Mouse (Mus musculus) hindbrain, embryonic 14.5 days (tissue): ENCODE measurements around the gene Dpp6. TPM values are rescaled to one million over a fixed set of nuclear protein-coding genes. Genes with fewer than 3 reads are reported as not detected.

ENCODE experiments used
- ATAC-seq: fragments of 200-750 bp; cut with Nextera tagmentation; 2 replicates; pipeline ENCODE4 v1.8.0; 2017; ENCODE audit warnings: moderate number of reproducible peaks, mild to moderate bottlenecking, moderate TSS enrichment, moderate library complexity; ENCODE audit not compliant: low FRiP score
- DNase-seq: peaks from one replicate; pipeline ENCODE4 v3.0.0-alpha.2; 2015; ENCODE audit warnings: low spot score
- H3K27ac ChIP-seq: fragments of 300-500 bp; sonication (generic); 2 replicates; pipeline ENCODE4 v1.5.1; 2014; ENCODE audit warnings: mild to moderate bottlenecking, moderate library complexity
- H3K27me3 ChIP-seq: fragments of 300-500 bp; sonication (generic); 2 replicates; pipeline ENCODE4 v1.6.1; 2014; ENCODE audit warnings: mild to moderate bottlenecking, low read length, mixed read lengths; ENCODE audit not compliant: control insufficient read depth, insufficient read depth
- H3K36me3 ChIP-seq: fragments of 300-500 bp; sonication (generic); replicated peaks from 2 replicates; pipeline ENCODE4 v1.6.1; 2014; ENCODE audit not compliant: control insufficient read depth, insufficient read depth
- H3K4me1 ChIP-seq: fragments of 300-500 bp; sonication (generic); replicated peaks from 2 replicates; pipeline ENCODE4 v1.6.1; 2014; ENCODE audit warnings: antibody characterized with exemption, low read length, mixed read lengths; ENCODE audit not compliant: control insufficient read depth, insufficient read depth
- H3K4me2 ChIP-seq: fragments of 300-500 bp; sonication (generic); replicated peaks from 2 replicates; pipeline ENCODE4 v1.6.1; 2014; ENCODE audit warnings: mild to moderate bottlenecking, moderate library complexity
- H3K4me3 ChIP-seq: fragments of 300-500 bp; sonication (generic); replicated peaks from 2 replicates; pipeline ENCODE4 v1.5.1; 2014; ENCODE audit warnings: mild to moderate bottlenecking, low read length
- H3K9ac ChIP-seq: fragments of 300-500 bp; sonication (generic); 2 replicates; pipeline ENCODE4 v1.6.1; 2014
- H3K9me3 ChIP-seq: fragments of 300-500 bp; sonication (generic); 2 replicates; pipeline ENCODE4 v1.6.1; 2016; ENCODE audit warnings: low read length; ENCODE audit not compliant: control insufficient read depth
- WGBS: fragments of 180-500 bp; shearing (Covaris S2); extraction: QIAGEN DNeasy Blood & Tissue Kit; methylation state at CpG from one replicate; pipeline ENCODE4 v1.1.7; 2014; 5-methylcytosine and 5-hydroxymethylcytosine counted together
- polyA plus RNA-seq: library from polyadenylated mRNA; unstranded; fragments of >200 nt; fragmentation: Nextera tagmentation; extraction: Ambion mirVana; gene quantifications from 2 replicates; pipeline ENCODE4 v1.2.1, GENCODE M21; 2014

Gene Dpp6
- polyA plus RNA-seq, 1 experiment from 2014 or later, result 86.7 TPM

DNA sequence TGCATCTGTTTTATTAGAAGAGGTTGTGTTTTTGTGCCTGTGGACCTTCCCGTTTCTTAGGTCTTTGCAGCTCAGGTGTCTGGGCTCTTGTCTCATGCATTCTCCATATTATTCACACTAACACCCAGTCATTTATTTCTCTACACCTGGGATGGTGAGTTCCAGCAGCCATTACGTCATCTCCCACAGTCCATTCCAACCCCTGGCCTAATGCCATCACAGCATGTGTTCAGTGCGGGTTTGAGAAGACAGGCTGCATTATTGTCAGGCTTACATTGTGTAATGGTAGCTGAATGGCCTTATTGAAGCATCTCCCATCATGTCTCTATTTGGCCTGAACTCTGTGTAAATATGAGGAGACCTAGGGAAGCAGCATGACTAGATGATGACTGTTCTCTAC, 316.2 kb downstream of the Dpp6 start:
- Histone ChIP-seq H3K27me3 (no peaks in the 10 kb centered on the region), H3K36me3 (no peaks in the 10 kb centered on the region), H3K4me2 (no peak overlapping the region), H3K4me1 (no peaks in the 10 kb centered on the region), H3K9ac (no peak overlapping the region), H3K27ac (no peak overlapping the region), H3K9me3 (no peaks in the 10 kb centered on the region), H3K4me3 (no peak overlapping the region)
- WGBS, result 61% methylated on average over 3 of the region's 3 CpGs
- DNase-seq (no peak), ATAC-seq (no peak)

DNA sequence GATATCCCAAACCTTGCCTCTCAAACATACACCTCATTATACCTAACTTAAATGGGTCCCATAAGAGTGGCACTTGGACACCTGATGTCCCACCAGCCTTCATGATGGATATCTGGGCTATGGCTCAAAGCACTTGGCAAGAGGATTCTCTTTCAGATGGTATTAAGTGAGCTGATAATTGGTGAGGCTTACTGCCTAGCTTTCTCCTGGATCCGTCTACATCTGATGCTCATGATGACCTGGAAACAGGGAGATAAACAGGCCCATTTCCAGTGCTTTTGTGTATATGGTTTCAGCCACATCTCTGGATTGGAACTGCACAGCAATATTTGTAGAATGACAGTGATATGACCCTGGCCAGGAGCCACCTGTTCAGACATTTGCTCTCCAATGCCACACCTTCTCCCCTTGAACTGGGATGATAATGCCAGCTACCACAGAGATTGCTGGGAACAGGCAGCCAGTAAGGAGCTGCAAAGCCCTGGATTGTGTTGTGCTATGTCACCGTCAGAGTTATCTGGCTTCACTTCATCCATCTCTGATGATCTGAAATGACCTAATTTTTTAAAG, 317.5 kb downstream of the Dpp6 start:
- Histone ChIP-seq H3K4me1 (no peaks in the 10 kb centered on the region), H3K36me3 (no peaks in the 10 kb centered on the region), H3K9ac (no peak overlapping the region), H3K27ac (no peak overlapping the region), H3K9me3 (no peaks in the 10 kb centered on the region), H3K27me3 (no peaks in the 10 kb centered on the region), H3K4me3 (no peak overlapping the region), H3K4me2 (no peak overlapping the region)
- ATAC-seq, result no peak
- DNase-seq, result no peak
- 81% methylated on average over 2 of the region's 2 CpGs for WGBS

DNA sequence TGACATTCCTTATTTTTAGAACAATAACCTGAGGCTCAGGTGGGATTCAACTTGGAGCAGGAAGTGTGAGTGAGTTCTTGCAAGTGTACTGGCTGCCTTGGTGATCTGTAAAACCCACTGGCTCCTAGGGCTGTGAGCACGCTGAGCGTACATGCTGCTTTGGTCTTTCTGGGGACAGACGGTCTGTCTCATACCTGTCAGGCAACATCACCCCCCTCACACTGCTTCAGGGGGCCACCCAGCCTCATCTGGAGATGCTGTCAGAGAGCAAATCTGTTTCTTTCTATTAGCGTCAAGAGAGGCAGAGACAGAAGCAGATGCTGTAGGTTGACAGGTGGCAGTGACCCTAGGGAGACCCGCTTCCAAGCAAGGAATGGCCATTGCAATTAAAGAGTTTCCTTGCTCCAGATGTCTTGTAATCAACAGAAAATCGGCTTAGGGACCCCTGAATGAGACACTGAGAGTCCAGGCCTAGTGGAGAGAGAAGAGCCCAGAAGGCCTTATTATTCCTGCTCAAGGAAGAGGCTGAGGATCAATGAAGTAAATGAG, 330.5 kb downstream of the Dpp6 start:
- Histone ChIP-seq H3K4me2 (no peak overlapping the region), H3K4me1 (0 out of 2 replicates have a peak, but pooled peaks cover 2% of the 10 kb centered on the region), H3K27ac (no peak overlapping the region), H3K27me3 (no peaks in the 10 kb centered on the region), H3K9ac (no peak overlapping the region), H3K36me3 (no peaks in the 10 kb centered on the region), H3K9me3 (no peaks in the 10 kb centered on the region), H3K4me3 (no peak overlapping the region)
- WGBS, result 72% methylated on average over 6 of the region's 6 CpGs
- ATAC-seq (0 out of 2 replicates have a peak, but pooled peaks have one; percentile 11), DNase-seq (no peak)

GRCm38 (mm10) chr5:27151017-27151416, 334.0 kb downstream of the Dpp6 start:
- H3K4me3 ChIP-seq, result no peak overlapping the region
- WGBS, result 67% methylated on average over 1 of the region's 1 CpGs
- H3K4me1 ChIP-seq, result 0 out of 2 replicates have a peak, but pooled peaks cover 2% of the 10 kb centered on the region
- ATAC-seq (no peak), DNase-seq (no peak)
- H3K36me3 ChIP-seq, result no peaks in the 10 kb centered on the region
- no peak overlapping the region for H3K4me2 ChIP-seq
- H3K27me3 ChIP-seq, result no peaks in the 10 kb centered on the region
- H3K27ac ChIP-seq, result no peak overlapping the region
- no peaks in the 10 kb centered on the region for H3K9me3 ChIP-seq
- H3K9ac ChIP-seq, result no peak overlapping the region

- DNase-seq (no peak), ATAC-seq (no peak)
- Histone ChIP-seq H3K4me1 (no peaks in the 10 kb centered on the region; the same call in 1 of the 2 replicates), H3K4me3 (no peak overlapping the region), H3K27ac (no peak overlapping the region), H3K27me3 (no peaks in the 10 kb centered on the region), H3K9ac (no peak overlapping the region), H3K36me3 (no peaks in the 10 kb centered on the region), H3K9me3 (no peaks in the 10 kb centered on the region), H3K4me2 (no peak overlapping the region)
- WGBS, result 87% methylated on average over 3 of the region's 3 CpGs
Observed at GRCm38 (mm10) chr5:27155671-27156070, 338.7 kb downstream of the Dpp6 start.

GRCm38 (mm10) chr5:27156366-27156765, 339.4 kb downstream of the Dpp6 start:
- Histone ChIP-seq H3K9ac (no peak overlapping the region), H3K9me3 (no peaks in the 10 kb centered on the region), H3K4me3 (no peak overlapping the region), H3K4me1 (no peaks in the 10 kb centered on the region; the same call in 1 of the 2 replicates), H3K4me2 (no peak overlapping the region), H3K27ac (no peak overlapping the region), H3K36me3 (no peaks in the 10 kb centered on the region), H3K27me3 (no peaks in the 10 kb centered on the region)
- WGBS, result 43% methylated on average over 2 of the region's 2 CpGs
- ATAC-seq, result no peak
- no peak for DNase-seq

DNA sequence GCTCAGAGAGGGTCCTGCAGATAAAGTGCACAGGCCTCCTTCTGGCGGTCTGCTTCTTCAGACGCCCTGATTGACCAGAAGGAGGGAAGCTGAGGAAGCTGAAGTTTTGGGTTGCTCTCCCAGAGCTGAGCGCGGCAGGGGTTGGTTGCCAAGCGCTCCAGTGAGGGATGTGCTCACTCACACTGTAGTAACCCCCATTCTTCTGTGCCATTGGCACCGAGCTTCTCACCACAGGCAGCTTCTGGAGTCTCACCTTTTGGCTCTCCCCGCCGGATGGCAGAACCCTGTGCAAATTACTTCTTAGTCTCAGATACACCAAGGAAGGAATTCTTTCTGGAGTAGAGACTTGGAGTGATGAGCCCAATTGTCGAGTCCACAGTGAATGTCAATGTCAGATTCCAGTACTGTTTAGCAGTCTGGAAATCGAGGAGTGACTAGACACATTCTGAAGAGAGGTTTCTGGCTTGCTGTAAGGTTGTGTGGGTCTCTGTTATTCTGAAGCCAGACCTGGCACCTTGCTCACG, 344.2 kb downstream of the Dpp6 start:
- H3K4me1 ChIP-seq, result no peaks in the 10 kb centered on the region; the same call in 1 of the 2 replicates
- H3K9ac ChIP-seq, result no peak overlapping the region
- no peaks in the 10 kb centered on the region for H3K9me3 ChIP-seq
- no peak overlapping the region for H3K4me3 ChIP-seq
- H3K27ac ChIP-seq, result no peak overlapping the region
- H3K27me3 ChIP-seq, result no peaks in the 10 kb centered on the region
- DNase-seq (no peak), ATAC-seq (no peak)
- no peaks in the 10 kb centered on the region for H3K36me3 ChIP-seq
- no peak overlapping the region for H3K4me2 ChIP-seq
- WGBS, result 71% methylated on average over 11 of the region's 11 CpGs

- WGBS, result 90% methylated on average over 1 of the region's 1 CpGs
- Histone ChIP-seq H3K9me3 (no peaks in the 10 kb centered on the region), H3K36me3 (no peaks in the 10 kb centered on the region), H3K27me3 (no peaks in the 10 kb centered on the region), H3K9ac (no peak overlapping the region), H3K4me3 (no peak overlapping the region), H3K4me1 (0 out of 2 replicates have a peak, but pooled peaks cover 6% of the 10 kb centered on the region), H3K27ac (no peak overlapping the region), H3K4me2 (no peak overlapping the region)
- no peak for ATAC-seq
- DNase-seq, result no peak
Observed at GRCm38 (mm10) chr5:27168550-27168949, 351.5 kb downstream of the Dpp6 start.

GRCm38 (mm10) chr5:27184963-27185362, 368.0 kb downstream of the Dpp6 start:
- DNase-seq (no peak), ATAC-seq (no peak)
- Histone ChIP-seq H3K4me1 (no peaks in the 10 kb centered on the region), H3K36me3 (no peaks in the 10 kb centered on the region), H3K9me3 (no peaks in the 10 kb centered on the region), H3K4me3 (no peak overlapping the region), H3K27ac (no peak overlapping the region), H3K27me3 (no peaks in the 10 kb centered on the region), H3K9ac (no peak overlapping the region), H3K4me2 (no peak overlapping the region)
- 90% methylated on average over 4 of the region's 4 CpGs for WGBS
